ENCODE assay signal across 35 mouse cellular contexts in genomic region chr1:164545843-164546242, GRCm38 (mm10).
"Had no signal": no experiment of that assay in that cellular context is flagged by ENCODE, and none has a peak within 500 bp of the region (broad histone marks: within the 10 kb centered on the region; RNA-seq: fewer than 3 reads in every experiment).

No protein-coding gene starts in this region.

- H3K27ac ChIP-seq: heart, embryonic 10.5 days; heart, embryonic 13.5 days; heart, embryonic 15.5 days; hindbrain, embryonic 10.5 days; hindbrain, embryonic 12.5 days; hindbrain, embryonic 13.5 days; hindbrain, embryonic 14.5 days; hindbrain, embryonic 15.5 days; hindbrain, postnatal 0 days; intestine, embryonic 15.5 days; kidney, embryonic 15.5 days; kidney, postnatal 0 days; layer of hippocampus, adult 2 months had no signal

- H3K4me2 ChIP-seq: heart, embryonic 11.5 days; heart, embryonic 12.5 days; heart, embryonic 13.5 days; heart, embryonic 15.5 days; hindbrain, embryonic 12.5 days; hindbrain, embryonic 13.5 days; hindbrain, embryonic 14.5 days; hindbrain, embryonic 15.5 days; intestine, embryonic 15.5 days; kidney, embryonic 15.5 days had no signal

- H3K27me3 ChIP-seq: heart, embryonic 12.5 days; heart, embryonic 13.5 days; heart, embryonic 15.5 days; hindbrain, embryonic 12.5 days; hindbrain, embryonic 13.5 days; hindbrain, embryonic 15.5 days; intestine, embryonic 15.5 days; kidney, embryonic 15.5 days had no signal

- H3K4me1 ChIP-seq: hindbrain, embryonic 10.5 days; hindbrain, embryonic 12.5 days; hindbrain, embryonic 13.5 days; hindbrain, embryonic 15.5 days; intestine, embryonic 15.5 days; kidney, embryonic 15.5 days had no signal

- ATAC-seq: hindbrain, embryonic 16.5 days; hindbrain, postnatal 0 days; inflammation-experienced regulatory T-cells, adult 6 months; intestine, embryonic 15.5 days; intestine, embryonic 16.5 days; intestine, postnatal 0 days had no signal

- H3K9ac ChIP-seq: heart, embryonic 12.5 days; heart, embryonic 13.5 days; heart, embryonic 15.5 days; hindbrain, embryonic 12.5 days; hindbrain, embryonic 13.5 days; hindbrain, embryonic 14.5 days; hindbrain, embryonic 15.5 days; intestine, embryonic 15.5 days; kidney, embryonic 15.5 days had no signal

- H3K36me3 ChIP-seq: heart, embryonic 10.5 days; heart, embryonic 12.5 days; heart, embryonic 13.5 days; heart, embryonic 15.5 days; hindbrain, embryonic 10.5 days; hindbrain, embryonic 12.5 days; hindbrain, embryonic 13.5 days; hindbrain, embryonic 15.5 days; intestine, embryonic 15.5 days; kidney, embryonic 15.5 days had no signal

- H3K9me3 ChIP-seq: heart, embryonic 10.5 days; heart, embryonic 12.5 days; heart, embryonic 13.5 days; heart, embryonic 15.5 days; hindbrain, embryonic 10.5 days; hindbrain, embryonic 12.5 days; hindbrain, embryonic 13.5 days; hindbrain, embryonic 15.5 days; intestine, embryonic 15.5 days; kidney, embryonic 15.5 days had no signal

- DNase-seq: heart, postnatal 10 days; heart, postnatal 14 days; heart, postnatal 36 days; heart, postnatal 4 days; kidney, adult 11 months; kidney, adult 18-20 months; kidney, adult 2 months; kidney, adult 8-10 months; kidney, adult 9 months; kidney, postnatal 10 days; kidney, postnatal 14 days; kidney, postnatal 25 days; kidney, postnatal 36 days; kidney, postnatal 4 days; layer of hippocampus, adult 9-11 months; layer of hippocampus, postnatal 36 days had no signal

- H3K4me3 ChIP-seq: heart, embryonic 10.5 days; heart, embryonic 12.5 days; heart, embryonic 13.5 days; heart, embryonic 15.5 days; hindbrain, embryonic 10.5 days; hindbrain, embryonic 12.5 days; hindbrain, embryonic 13.5 days; hindbrain, embryonic 15.5 days; intestine, embryonic 15.5 days; kidney, embryonic 15.5 days; layer of hippocampus, adult 2 months had no signal
